In the genomic region with DNA sequence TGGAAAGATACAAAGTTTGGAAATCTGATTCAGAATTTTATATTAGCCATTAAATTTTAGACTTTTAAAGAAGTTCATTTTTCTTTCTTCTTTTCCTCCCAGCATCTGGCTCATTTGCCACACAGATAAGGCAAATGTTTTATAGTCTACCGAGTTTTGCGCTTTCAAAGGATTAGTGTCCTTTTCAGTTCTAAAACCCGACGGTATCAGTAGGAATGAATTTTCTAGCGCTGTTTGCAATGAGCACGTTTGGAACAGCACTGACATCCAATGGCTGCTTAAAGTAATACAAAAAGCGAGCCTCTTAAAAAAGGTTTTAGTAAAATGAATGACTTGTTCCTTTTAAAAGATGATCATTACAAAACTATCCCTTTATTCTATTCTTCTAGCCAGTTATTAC, we compare ENCODE assay signal across 8 mouse cellular contexts. TPM values are rescaled to one million over a fixed set of nuclear protein-coding genes. Genes with fewer than 3 reads are reported as not detected.
DNase-seq lines count a peak whose midpoint lies in the region; ATAC-seq and TF ChIP-seq lines count a peak whose summit lies in the region.

No protein-coding gene starts in this region.

- TF ChIP-seq EP300 in heart, adult 2 months (IDR thresholded peaks at IDR 0.05; ENCODE audit: insufficient read depth, low read depth, low read length) = no peak
- no peak for TF ChIP-seq EP300 in lung, postnatal 0 days (IDR thresholded peaks at IDR 0.05)

- TF ChIP-seq CTCF in heart, adult 2 months (IDR thresholded peaks at IDR 0.05) = peak; percentile 73
- TF ChIP-seq CTCF in intestine, postnatal 0 days (IDR thresholded peaks at IDR 0.05; ENCODE audit: low read depth) = peak; percentile 71
- peak; percentile 66 for TF ChIP-seq CTCF in lung, postnatal 0 days (IDR thresholded peaks at IDR 0.05)

- peak overlapping the region; percentile 83 for H3K4me3 ChIP-seq in heart, adult 2 months
- peak overlapping the region; percentile 99 for H3K4me3 ChIP-seq in intestine, postnatal 0 days (ENCODE audit: low read depth, low read length)
- peak overlapping the region; percentile 99 for H3K4me3 ChIP-seq in lung, postnatal 0 days (ENCODE audit: low read depth, low read length)
- peak overlapping the region; percentile 95 for H3K4me3 ChIP-seq in stomach, embryonic 16.5 days (replicated peaks; ENCODE audit: low read length)

- no peak for DNase-seq in heart, adult 2 months
- DNase-seq in heart, postnatal 25 days (ENCODE audit: low spot score) = no peak
- DNase-seq in NIH3T3 (ENCODE audit: low read depth) = peak; percentile 82
- peak; percentile 50 for DNase-seq in fibroblast of lung, adult 2 months (ENCODE audit: low read depth)
- DNase-seq in lung, postnatal 0 days (ENCODE audit: low spot score) = peak; percentile 76
- DNase-seq in urinary bladder, postnatal 14 days (ENCODE audit: low spot score) = no peak

- H3K9me3 ChIP-seq in intestine, postnatal 0 days (ENCODE audit: control insufficient read depth) = no peaks in the 10 kb centered on the region
- H3K9me3 ChIP-seq in lung, postnatal 0 days (ENCODE audit: low read length) = no peaks in the 10 kb centered on the region
- H3K9me3 ChIP-seq in stomach, embryonic 16.5 days (replicated peaks; ENCODE audit: control insufficient read depth, low read length) = no peaks in the 10 kb centered on the region

- WGBS in heart, adult 2 months = under 1% methylated on average over 7 of the region's 7 CpGs
- under 1% methylated on average over 7 of the region's 7 CpGs for WGBS in intestine, postnatal 0 days
- under 1% methylated on average over 7 of the region's 7 CpGs for WGBS in lung, postnatal 0 days
- under 1% methylated on average over 7 of the region's 7 CpGs for WGBS in stomach, embryonic 16.5 days

- TF ChIP-seq POLR2A in heart, adult 2 months (IDR thresholded peaks at IDR 0.05; ENCODE audit: insufficient read depth, low read depth, low read length) = no peak

- H3K27me3 ChIP-seq in heart, adult 2 months (ENCODE audit: control insufficient read depth, insufficient read depth, low read length) = no peaks in the 10 kb centered on the region
- no peaks in the 10 kb centered on the region for H3K27me3 ChIP-seq in intestine, postnatal 0 days (replicated peaks; ENCODE audit: control insufficient read depth, insufficient read depth, low read length)
- no peaks in the 10 kb centered on the region for H3K27me3 ChIP-seq in lung, postnatal 0 days (replicated peaks; ENCODE audit: insufficient read depth, low read length)
- no peaks in the 10 kb centered on the region for H3K27me3 ChIP-seq in stomach, embryonic 16.5 days (ENCODE audit: control insufficient read depth, insufficient read depth, low read length)

- no peak overlapping the region for H3K9ac ChIP-seq in heart, adult 2 months (ENCODE audit: low read depth, low read length)
- H3K9ac ChIP-seq in intestine, postnatal 0 days (ENCODE audit: low read depth, low read length) = peak overlapping the region; percentile 100
- peak overlapping the region; percentile 66; the same call in 1 of the 2 replicates for H3K9ac ChIP-seq in lung, postnatal 0 days (replicated peaks; ENCODE audit: low read depth)
- H3K9ac ChIP-seq in stomach, embryonic 16.5 days (ENCODE audit: low read length) = peak overlapping the region; percentile 80; the same call in 1 of the 2 replicates

- H3K4me2 ChIP-seq in intestine, postnatal 0 days (replicated peaks; ENCODE audit: low read depth) = peak overlapping the region; percentile 63
- peak overlapping the region; percentile 71 for H3K4me2 ChIP-seq in lung, postnatal 0 days (replicated peaks; ENCODE audit: low read depth, low read length)
- peak overlapping the region; percentile 87 for H3K4me2 ChIP-seq in stomach, embryonic 16.5 days (ENCODE audit: low read depth, low read length)

- H3K36me3 ChIP-seq in heart, adult 2 months (ENCODE audit: control insufficient read depth, insufficient read depth, low read length) = peaks cover 6% of the 10 kb centered on the region; the same call in 1 of the 2 replicates
- H3K36me3 ChIP-seq in intestine, postnatal 0 days (ENCODE audit: control insufficient read depth, insufficient read depth) = no peaks in the 10 kb centered on the region
- H3K36me3 ChIP-seq in lung, postnatal 0 days (ENCODE audit: insufficient read depth, low read length) = no peaks in the 10 kb centered on the region
- H3K36me3 ChIP-seq in stomach, embryonic 16.5 days (ENCODE audit: control insufficient read depth, insufficient read depth, low read length) = no peaks in the 10 kb centered on the region

- no peak for ATAC-seq in intestine, postnatal 0 days
- no peak for ATAC-seq in lung, postnatal 0 days
- ATAC-seq in stomach, embryonic 16.5 days (ENCODE audit: insufficient read depth, low FRiP score) = no peak

- H3K27ac ChIP-seq in heart, adult 2 months = peak overlapping the region; percentile 99
- H3K27ac ChIP-seq in intestine, postnatal 0 days (ENCODE audit: low read depth, low read length) = peak overlapping the region; percentile 100
- peak overlapping the region; percentile 100 for H3K27ac ChIP-seq in lung, postnatal 0 days (ENCODE audit: low read length)
- peak overlapping the region; percentile 100 for H3K27ac ChIP-seq in stomach, embryonic 16.5 days (ENCODE audit: low read length)

- H3K4me1 ChIP-seq in heart, adult 2 months (ENCODE audit: control insufficient read depth, insufficient read depth, low read length) = no peaks in the 10 kb centered on the region; the same call in 1 of the 2 replicates
- no peaks in the 10 kb centered on the region; the same call in 1 of the 2 replicates for H3K4me1 ChIP-seq in intestine, postnatal 0 days (replicated peaks; ENCODE audit: control insufficient read depth, insufficient read depth, low read length)
- peaks cover 3% of the 10 kb centered on the region; the same call in 1 of the 2 replicates for H3K4me1 ChIP-seq in lung, postnatal 0 days (ENCODE audit: insufficient read depth, low read depth, low read length)
- 0 out of 2 replicates have a peak, but pooled peaks cover 2% of the 10 kb centered on the region for H3K4me1 ChIP-seq in stomach, embryonic 16.5 days (ENCODE audit: control insufficient read depth, insufficient read depth, low read length)

- intact Hi-C loops in heart, adult 2 months (cut with DNase I) = loop anchor here (2.0 to 10.0 kb wide), 5 partner anchors 74 to 1798 kb away; a partner anchor contains a TSS
- intact Hi-C loops in heart, postnatal 25 days (cut with DNase I) = loop anchor here (1.0 to 10.0 kb wide), 5 partner anchors 75 to 882 kb away; a partner anchor contains a TSS

- H3K79me2 ChIP-seq in heart, adult 2 months (replicated peaks; ENCODE audit: control insufficient read depth, insufficient read depth, low read length) = no peaks in the 10 kb centered on the region

RNA-seq across cellular contexts. Expression of a gene that starts 1.1 kb away (rescaled TPM):
- total RNA-seq in heart, adult 2 months (2021) = under 1 TPM; 0.91 to 0.97 TPM
- 1.1 and 1.3 TPM in 2 replicates for polyA plus RNA-seq in heart, adult 2 months (2012; rRNA removed)
- 1 to 10 TPM in 1 of 2 experiments, under 1 TPM in 1; 0.88 to 1.1 TPM for total RNA-seq in heart, postnatal 25 days (2021)
- 1.7 and 1.9 TPM in 2 replicates for polyA plus RNA-seq in intestine, postnatal 0 days (2015; fragmentation: Nextera tagmentation; extraction: Ambion mirVana)
- 2.9 and 3.7 TPM in 2 replicates for polyA plus RNA-seq in lung, postnatal 0 days (2015; fragmentation: Nextera tagmentation; extraction: Ambion mirVana)
- 1.4 and 2.8 TPM in 2 replicates for polyA plus RNA-seq in stomach, embryonic 16.5 days (2015; fragmentation: Nextera tagmentation; extraction: Ambion mirVana)

RNA-seq across cellular contexts. Expression of a gene that starts 1.1 kb away (rescaled TPM):
- total RNA-seq in heart, adult 2 months (2021) = 10 to 100 TPM; 71.9 to 84.5 TPM
- polyA plus RNA-seq in heart, adult 2 months (2012; rRNA removed) = 17.4 and 36.6 TPM in 2 replicates
- total RNA-seq in heart, postnatal 25 days (2021) = 10 to 100 TPM; 76.2 to 77.0 TPM
- polyA plus RNA-seq in intestine, postnatal 0 days (2015; fragmentation: Nextera tagmentation; extraction: Ambion mirVana) = 13.6 and 15.1 TPM in 2 replicates
- 12.0 and 12.6 TPM in 2 replicates for polyA plus RNA-seq in lung, postnatal 0 days (2015; fragmentation: Nextera tagmentation; extraction: Ambion mirVana)
- 9.9 and 11.3 TPM in 2 replicates for polyA plus RNA-seq in stomach, embryonic 16.5 days (2015; fragmentation: Nextera tagmentation; extraction: Ambion mirVana)

RNA-seq across cellular contexts. Expression of a gene that starts 31.6 kb away (rescaled TPM):
- 1 to 10 TPM in 1 of 2 experiments, under 1 TPM in 1; 0.84 to 1.5 TPM for total RNA-seq in heart, adult 2 months (2021)
- polyA plus RNA-seq in heart, adult 2 months (2012; rRNA removed) = 3.1 and 5.8 TPM in 2 replicates
- total RNA-seq in heart, postnatal 25 days (2021) = 1 to 10 TPM; 2.0 to 2.4 TPM
- polyA plus RNA-seq in intestine, postnatal 0 days (2015; fragmentation: Nextera tagmentation; extraction: Ambion mirVana) = 0.93 and 1.1 TPM in 2 replicates
- polyA plus RNA-seq in lung, postnatal 0 days (2015; fragmentation: Nextera tagmentation; extraction: Ambion mirVana) = 0.91 and 0.93 TPM in 2 replicates
- 0.99 and 1.4 TPM in 2 replicates for polyA plus RNA-seq in stomach, embryonic 16.5 days (2015; fragmentation: Nextera tagmentation; extraction: Ambion mirVana)

RNA-seq across cellular contexts. Expression of a gene that starts 49.4 kb away (rescaled TPM):
- not detected for total RNA-seq in heart, adult 2 months (2021)
- polyA plus RNA-seq in heart, adult 2 months (2012; rRNA removed) = 0.35 TPM in 1 of 2 replicates, not detected in the other
- not detected for total RNA-seq in heart, postnatal 25 days (2021)
- polyA plus RNA-seq in intestine, postnatal 0 days (2015; fragmentation: Nextera tagmentation; extraction: Ambion mirVana) = not detected in 2 replicates
- polyA plus RNA-seq in lung, postnatal 0 days (2015; fragmentation: Nextera tagmentation; extraction: Ambion mirVana) = not detected in 2 replicates
- not detected in 2 replicates for polyA plus RNA-seq in stomach, embryonic 16.5 days (2015; fragmentation: Nextera tagmentation; extraction: Ambion mirVana)

Comparison
In these comparisons a context has a peak if more than half of its experiments do, and no peak if none do; other contexts are left out.
1. DNase-seq: peak in NIH3T3 (single experiment), fibroblast of lung, adult 2 months (single experiment) and lung, postnatal 0 days (single experiment); none in heart, adult 2 months (0 of 2), heart, postnatal 25 days (single experiment) and urinary bladder, postnatal 14 days (single experiment).
2. Peak in every context shown above with its lines, with median percentiles within 50 percentile points of each other: H3K27ac ChIP-seq, H3K4me3 ChIP-seq, CTCF ChIP-seq and H3K4me2 ChIP-seq.